Mouse (Mus musculus): ENCODE measurements around the gene Rpap3.
A peak's percentile ranks its signal among the peaks of the same experiment; 100 is the strongest.
"Not testable (repeated sequence)": the region's sequence is repeated elsewhere in the genome, so short reads cannot be mapped to it uniquely, and the experiment has no call there.

Gene Rpap3

GRCm38 (mm10) chr15:97693411-97693810 is 12.2 kb downstream of the Rpap3 start:
- DNase-seq (ENCODE audit: low spot score in 2 of 2) = no peak

- no peak for DNase-seq (ENCODE audit: low spot score in 2 of 2)
Observed at GRCm38 (mm10) chr15:97684118-97684517, 21.5 kb downstream of the Rpap3 start.

- no peak for DNase-seq (ENCODE audit: low spot score in 2 of 2)
Observed at GRCm38 (mm10) chr15:97682053-97682452, 23.6 kb downstream of the Rpap3 start.

GRCm38 (mm10) chr15:97679991-97680681 is 25.5 kb downstream of the Rpap3 start:
- no peak for DNase-seq (ENCODE audit: low spot score in 2 of 2)

- DNase-seq (ENCODE audit: low spot score in 2 of 2) = no peak
Observed at GRCm38 (mm10) chr15:97677341-97677740, 28.3 kb downstream of the Rpap3 start.

- no peak for DNase-seq (ENCODE audit: low spot score in 2 of 2)
Observed at GRCm38 (mm10) chr15:97675927-97676326, 29.7 kb downstream of the Rpap3 start.

- DNase-seq (ENCODE audit: low spot score in 2 of 2) = no peak
Observed at GRCm38 (mm10) chr15:97674423-97674822, 31.2 kb downstream of the Rpap3 start.

- DNase-seq (ENCODE audit: low spot score in 2 of 2) = no peak
Observed at GRCm38 (mm10) chr15:97673256-97674000, 32.2 kb downstream of the Rpap3 start.

- DNase-seq (ENCODE audit: low spot score in 2 of 2) = peak; percentile 75 to 82
Observed at GRCm38 (mm10) chr15:97672211-97672765, 33.3 kb downstream of the Rpap3 start.

- no peak for DNase-seq (ENCODE audit: low spot score in 2 of 2)
Observed at GRCm38 (mm10) chr15:97670554-97670953, 35.1 kb downstream of the Rpap3 start.

GRCm38 (mm10) chr15:97668158-97668877 is 37.3 kb downstream of the Rpap3 start:
- DNase-seq (ENCODE audit: low spot score in 2 of 2) = not testable (repeated sequence)

GRCm38 (mm10) chr15:97667437-97667836 is 38.2 kb downstream of the Rpap3 start:
- peak; percentile 63 to 76 for DNase-seq (ENCODE audit: low spot score in 2 of 2)

- DNase-seq (ENCODE audit: low spot score in 2 of 2) = no peak
Observed at GRCm38 (mm10) chr15:97666457-97666770, 39.2 kb downstream of the Rpap3 start.

GRCm38 (mm10) chr15:97665770-97666456 is 39.7 kb downstream of the Rpap3 start:
- no peak for DNase-seq (ENCODE audit: low spot score in 2 of 2)

GRCm38 (mm10) chr15:97664981-97665668 is 40.5 kb downstream of the Rpap3 start:
- no peak for DNase-seq (ENCODE audit: low spot score in 2 of 2)

- DNase-seq (ENCODE audit: low spot score in 2 of 2) = peak; percentile 67 to 69
Observed at GRCm38 (mm10) chr15:97663750-97664406, 41.7 kb downstream of the Rpap3 start.

- no peak for DNase-seq (ENCODE audit: low spot score in 2 of 2)
Observed at GRCm38 (mm10) chr15:97658755-97659116, 46.9 kb downstream of the Rpap3 start.

- no peak for DNase-seq (ENCODE audit: low spot score in 2 of 2)
Observed at GRCm38 (mm10) chr15:97657856-97658754, 47.5 kb downstream of the Rpap3 start.

GRCm38 (mm10) chr15:97657420-97657819 is 48.2 kb downstream of the Rpap3 start:
- DNase-seq (ENCODE audit: low spot score in 2 of 2) = no peak

- no peak for DNase-seq (ENCODE audit: low spot score in 2 of 2)
Observed at GRCm38 (mm10) chr15:97649726-97650125, 55.9 kb downstream of the Rpap3 start.

All from frontal cortex, postnatal 36 days (tissue).